Mouse (Mus musculus) lung, postnatal 0 days (tissue): ENCODE measurements around the gene Itgb2. TPM values are rescaled to one million over a fixed set of nuclear protein-coding genes. Genes with fewer than 3 reads are reported as not detected.

Source experiments
- ATAC-seq: fragments of 200-750 bp; cut with Nextera tagmentation; 2 replicates; pipeline ENCODE4 v1.8.0; 2017; ENCODE audit warnings: moderate library complexity
- DNase-seq: peaks from one replicate; pipeline ENCODE4 v3.0.0-alpha.2; 2016; ENCODE audit warnings: low spot score
- H3K27ac ChIP-seq: fragments of 300-500 bp; sonication (generic); 2 replicates; pipeline ENCODE4 v1.5.1; 2014; ENCODE audit warnings: antibody characterized with exemption, mild to moderate bottlenecking, low read length, mixed read lengths
- H3K27me3 ChIP-seq: fragments of 300-500 bp; sonication (generic); replicated peaks from 2 replicates; pipeline ENCODE4 v1.6.1; 2014; ENCODE audit warnings: low read length, mixed read lengths; ENCODE audit not compliant: insufficient read depth
- H3K36me3 ChIP-seq: fragments of 300-500 bp; sonication (generic); 2 replicates; pipeline ENCODE4 v1.6.1; 2014; ENCODE audit warnings: low read length, mixed read lengths; ENCODE audit not compliant: insufficient read depth
- H3K4me1 ChIP-seq: fragments of 300-500 bp; sonication (generic); 2 replicates; pipeline ENCODE4 v1.6.1; 2014; ENCODE audit warnings: antibody characterized with exemption, low read depth, low read length, mixed read lengths; ENCODE audit not compliant: insufficient read depth
- H3K4me2 ChIP-seq: fragments of 300-500 bp; sonication (generic); replicated peaks from 2 replicates; pipeline ENCODE4 v1.6.1; 2014; ENCODE audit warnings: low read depth, mild to moderate bottlenecking, low read length, moderate library complexity, mixed read lengths
- H3K4me3 ChIP-seq: fragments of 300-500 bp; sonication (generic); 2 replicates; pipeline ENCODE4 v1.5.1; 2014; ENCODE audit warnings: low read depth, low read length
- H3K9ac ChIP-seq: fragments of 300-500 bp; sonication (generic); replicated peaks from 2 replicates; pipeline ENCODE4 v1.6.1; 2014; ENCODE audit warnings: low read depth, mild to moderate bottlenecking
- H3K9me3 ChIP-seq: fragments of 300-500 bp; sonication (generic); 2 replicates; pipeline ENCODE4 v1.6.1; 2016; ENCODE audit warnings: low read length, mixed read lengths
- CTCF ChIP-seq: IDR thresholded peaks from 2 replicates; pipeline ENCODE4 v1.5.1; 2016; ENCODE audit warnings: antibody characterized with exemption, mild to moderate bottlenecking
- EP300 ChIP-seq: IDR thresholded peaks from 2 replicates; pipeline ENCODE4 v1.6.1; 2016; ENCODE audit warnings: antibody characterized with exemption, mild to moderate bottlenecking, control low read depth
- WGBS: fragments of 180-500 bp; shearing (Covaris S2); extraction: QIAGEN DNeasy Blood & Tissue Kit; methylation state at CpG from one replicate; pipeline ENCODE4 v1.1.7; 2014; 5-methylcytosine and 5-hydroxymethylcytosine counted together
- polyA plus RNA-seq: library from polyadenylated mRNA; unstranded; fragments of >200 nt; fragmentation: Nextera tagmentation; extraction: Ambion mirVana; gene quantifications from 2 replicates; pipeline ENCODE4 v1.2.1, GENCODE M21; 2015

The Itgb2 gene
- polyA plus RNA-seq, 1 experiment from 2014 or later = 19.1 TPM

- Histone ChIP-seq H3K9ac (no peak overlapping the region), H3K9me3 (no peaks in the 10 kb centered on the region), H3K4me1 (no peaks in the 10 kb centered on the region), H3K36me3 (peaks cover 30% of the 10 kb centered on the region; the same call in 1 of the 2 replicates), H3K27me3 (no peaks in the 10 kb centered on the region), H3K27ac (no peak overlapping the region), H3K4me3 (no peak overlapping the region), H3K4me2 (no peak overlapping the region)
- no peak for DNase-seq
- no peak for TF ChIP-seq CTCF
- TF ChIP-seq EP300 = no peak
- 81% methylated on average over 6 of the region's 6 CpGs for WGBS
- ATAC-seq = no peak
These were observed 61.5 kb downstream of the Itgb2 start for GRCm38 (mm10) chr10:77591546-77591945.

- H3K36me3 ChIP-seq = peaks cover 55% of the 10 kb centered on the region
- WGBS = 91% methylated on average over 2 of the region's 2 CpGs
- no peaks in the 10 kb centered on the region for H3K9me3 ChIP-seq
- H3K27me3 ChIP-seq = no peaks in the 10 kb centered on the region
- no peak for TF ChIP-seq EP300
- no peak for TF ChIP-seq CTCF
- no peak for DNase-seq
- H3K4me2 ChIP-seq = no peak overlapping the region
- H3K4me3 ChIP-seq = no peak overlapping the region
- no peaks in the 10 kb centered on the region for H3K4me1 ChIP-seq
- no peak overlapping the region for H3K9ac ChIP-seq
- no peak for ATAC-seq
- H3K27ac ChIP-seq = no peak overlapping the region
These were observed 66.0 kb downstream of the Itgb2 start for GRCm38 (mm10) chr10:77596060-77596459.

- Histone ChIP-seq H3K36me3 (peaks cover 13% of the 10 kb centered on the region; the same call in 1 of the 2 replicates), H3K27me3 (no peaks in the 10 kb centered on the region), H3K4me3 (no peak overlapping the region), H3K27ac (no peak overlapping the region), H3K9ac (no peak overlapping the region), H3K4me2 (no peak overlapping the region), H3K4me1 (peaks cover 14% of the 10 kb centered on the region), H3K9me3 (no peaks in the 10 kb centered on the region)
- ATAC-seq (no peak), DNase-seq (no peak)
- WGBS = 69% methylated on average over 4 of the region's 4 CpGs
- TF ChIP-seq EP300 = no peak
- no peak for TF ChIP-seq CTCF
These were observed 73.0 kb downstream of the Itgb2 start for GRCm38 (mm10) chr10:77603021-77603420.

GRCm38 (mm10) chr10:77604111-77604510, 74.1 kb downstream of the Itgb2 start:
- peaks cover 3% of the 10 kb centered on the region; the same call in 1 of the 2 replicates for H3K36me3 ChIP-seq
- H3K9me3 ChIP-seq = no peaks in the 10 kb centered on the region
- H3K9ac ChIP-seq = no peak overlapping the region
- ATAC-seq (no peak), DNase-seq (no peak)
- H3K4me1 ChIP-seq = peaks cover 14% of the 10 kb centered on the region
- H3K4me3 ChIP-seq = no peak overlapping the region
- WGBS = 94% methylated on average over 6 of the region's 6 CpGs
- 0 out of 2 replicates have a peak overlapping the region, but pooled peaks have one; percentile 99 for H3K27ac ChIP-seq
- TF ChIP-seq EP300 = no peak
- peak; percentile 48 for TF ChIP-seq CTCF
- no peaks in the 10 kb centered on the region for H3K27me3 ChIP-seq
- H3K4me2 ChIP-seq = no peak overlapping the region

GRCm38 (mm10) chr10:77604958-77605357, 74.9 kb downstream of the Itgb2 start:
- TF ChIP-seq CTCF (no peak), EP300 (no peak)
- 35% methylated on average over 5 of the region's 5 CpGs for WGBS
- ATAC-seq = 0 out of 2 replicates have a peak, but pooled peaks have one; percentile 4

GRCm38 (mm10) chr10:77605368-77605767, 75.3 kb downstream of the Itgb2 start:
- ATAC-seq = peak; percentile 35
- 10% methylated on average over 1 of the region's 1 CpGs for WGBS

More at GRCm38 (mm10) chr10:77604958-77605357, 74.9 kb downstream of the Itgb2 start:
- Histone ChIP-seq H3K36me3 (peaks cover 3% of the 10 kb centered on the region; the same call in 1 of the 2 replicates), H3K4me2 (no peak overlapping the region), H3K4me3 (no peak overlapping the region), H3K9ac (no peak overlapping the region), H3K27me3 (no peaks in the 10 kb centered on the region), H3K9me3 (no peaks in the 10 kb centered on the region), H3K27ac (peak overlapping the region; percentile 99), H3K4me1 (peaks cover 14% of the 10 kb centered on the region)
- peak; percentile 63 for DNase-seq

More at GRCm38 (mm10) chr10:77605368-77605767, 75.3 kb downstream of the Itgb2 start:
- Histone ChIP-seq H3K4me1 (peaks cover 14% of the 10 kb centered on the region), H3K27ac (peak overlapping the region; percentile 99), H3K4me2 (peak overlapping the region; percentile 82), H3K9me3 (no peaks in the 10 kb centered on the region), H3K36me3 (no peaks in the 10 kb centered on the region; the same call in 1 of the 2 replicates), H3K4me3 (no peak overlapping the region; the same call in 1 of the 2 replicates), H3K27me3 (no peaks in the 10 kb centered on the region), H3K9ac (peak overlapping the region; percentile 69; the same call in 1 of the 2 replicates)
- TF ChIP-seq CTCF (peak; percentile 80), EP300 (no peak)
- DNase-seq = peak; percentile 84
